Mouse (Mus musculus) lung, adult 2 months (tissue): ENCODE results near the gene Asic3. TPM values are rescaled to one million over a fixed set of nuclear protein-coding genes. Genes with fewer than 3 reads are reported as not detected.

Source experiments
- DNase-seq: peaks from one replicate; pipeline ENCODE4 v3.0.0; 2022
- H3K4me1 ChIP-seq: fragments of 200-500 bp; 2 replicates; pipeline ENCODE4 v1.6.1; 2011; ENCODE audit warnings: low read length; ENCODE audit not compliant: control insufficient read depth, insufficient read depth
- H3K4me3 ChIP-seq: fragments of 200-500 bp; replicated peaks from 2 replicates; pipeline ENCODE3; 2011; ENCODE audit warnings: low read depth, mild to moderate bottlenecking, control low read depth, low read length; ENCODE audit errors: extremely low read depth
- CTCF ChIP-seq: fragments of 200-500 bp; IDR thresholded peaks from 2 replicates; pipeline ENCODE4 v1.5.1; 2011; ENCODE audit warnings: mild to moderate bottlenecking, low read length, control low read depth; ENCODE audit not compliant: insufficient read depth
- POLR2A ChIP-seq: fragments of 200-500 bp; IDR thresholded peaks from 2 replicates; pipeline ENCODE4 v1.6.1; 2011; ENCODE audit warnings: low read depth, mild to moderate bottlenecking, control low read depth, low read length, borderline replicate concordance; ENCODE audit errors: extremely low read depth
- WGBS: fragments of 180-500 bp; shearing (Covaris S2); methylation state at CpG from one replicate; pipeline ENCODE4 v1.1.7; 2018; 5-methylcytosine and 5-hydroxymethylcytosine counted together
- polyA plus RNA-seq: library from polyadenylated mRNA; depleted of rRNA; stranded (reverse); fragments of >200 nt; gene quantifications from 2 replicates; pipeline ENCODE4 v1.2.3, GENCODE M21; 2012; rRNA removed

Asic3 gene
- 0.15 and 0.50 TPM in 2 replicates for polyA plus RNA-seq

GRCm38 (mm10) chr5:24413042-24413693 lies at the start of gene Asic3:
Asic3 (plus strand) TSS chr5:24413392.
- Histone ChIP-seq H3K4me3 (no peak within 1 kb of the TSS), H3K4me1 (no peaks in the 10 kb centered on the region; the same call in 1 of the 2 replicates)
- TF ChIP-seq POLR2A (no peak), CTCF (no peak)
- WGBS = 46% methylated on average over 11 of the region's 11 CpGs
- DNase-seq = no peak

GRCm38 (mm10) chr5:24363467-24363866 lies 49.7 kb upstream of the Asic3 start:
- TF ChIP-seq POLR2A = no peak
- no peak for TF ChIP-seq CTCF
- no peak for DNase-seq
- Histone ChIP-seq H3K4me3 (no peak overlapping the region), H3K4me1 (no peaks in the 10 kb centered on the region)
- 71% methylated on average over 2 of the region's 2 CpGs for WGBS

- no peak for DNase-seq
- 65% methylated on average over 3 of the region's 3 CpGs for WGBS
- Histone ChIP-seq H3K4me1 (no peaks in the 10 kb centered on the region), H3K4me3 (no peak overlapping the region)
- TF ChIP-seq CTCF (no peak), POLR2A (no peak)
Measured at GRCm38 (mm10) chr5:24364061-24364460, 49.1 kb upstream of the Asic3 start.

GRCm38 (mm10) chr5:24364508-24364907 lies 48.7 kb upstream of the Asic3 start, which contains the start of gene Nos3:
Nos3 (plus strand) TSS chr5:24364810.
- Histone ChIP-seq H3K4me1 (no peaks in the 10 kb centered on the region), H3K4me3 (peak within 1 kb of the TSS; percentile 50)
- DNase-seq = no peak
- TF ChIP-seq CTCF (no peak), POLR2A (peak; percentile 50; the same call in 1 of the 2 replicates)
- WGBS = 48% methylated on average over 12 of the region's 12 CpGs

- no peaks in the 10 kb centered on the region for H3K4me1 ChIP-seq
- TF ChIP-seq CTCF (no peak), POLR2A (no peak)
- no peak for DNase-seq
- H3K4me3 ChIP-seq = peak overlapping the region; percentile 50
- 58% methylated on average over 10 of the region's 10 CpGs for WGBS
Measured at GRCm38 (mm10) chr5:24364963-24365362, 48.2 kb upstream of the Asic3 start.

GRCm38 (mm10) chr5:24365528-24365927 lies 47.7 kb upstream of the Asic3 start:
- no peak for DNase-seq
- TF ChIP-seq CTCF = no peak
- TF ChIP-seq POLR2A = no peak
- peak overlapping the region; percentile 4 for H3K4me3 ChIP-seq
- 27% methylated on average over 5 of the region's 5 CpGs for whole genome bisulfite sequencing
- no peaks in the 10 kb centered on the region for H3K4me1 ChIP-seq

GRCm38 (mm10) chr5:24366426-24366825 lies 46.8 kb upstream of the Asic3 start:
- WGBS = 77% methylated on average over 9 of the region's 9 CpGs
- Histone ChIP-seq H3K4me3 (no peak overlapping the region), H3K4me1 (no peaks in the 10 kb centered on the region)
- no peak for TF ChIP-seq POLR2A
- TF ChIP-seq CTCF = no peak
- DNase-seq = no peak

- TF ChIP-seq POLR2A (no peak), CTCF (no peak)
- H3K4me3 ChIP-seq = no peak overlapping the region
- 88% methylated on average over 9 of the region's 9 CpGs for WGBS
- H3K4me1 ChIP-seq = no peaks in the 10 kb centered on the region
- no peak for DNase-seq
Measured at GRCm38 (mm10) chr5:24369767-24370166, 43.4 kb upstream of the Asic3 start.

GRCm38 (mm10) chr5:24373807-24374206 lies 39.4 kb upstream of the Asic3 start:
- DNase-seq = no peak
- 75% methylated on average over 5 of the region's 5 CpGs for WGBS
- TF ChIP-seq CTCF = no peak
- no peak for TF ChIP-seq POLR2A
- Histone ChIP-seq H3K4me1 (no peaks in the 10 kb centered on the region), H3K4me3 (no peak overlapping the region)

- TF ChIP-seq POLR2A (no peak), CTCF (no peak)
- DNase-seq = no peak
- no peaks in the 10 kb centered on the region for H3K4me1 ChIP-seq
- 24% methylated on average over 6 of the region's 6 CpGs for WGBS
- no peak overlapping the region for H3K4me3 ChIP-seq
Measured at GRCm38 (mm10) chr5:24374216-24374615, 39.0 kb upstream of the Asic3 start.
